Mouse (Mus musculus): ENCODE results near the gene Ccdc85b.
"Not testable (repeated sequence)": the region's sequence is repeated elsewhere in the genome, so short reads cannot be mapped to it uniquely, and the experiment has no call there.

The Ccdc85b gene

GRCm38 (mm10) chr19:5422895-5423443, 34.7 kb downstream of the Ccdc85b start:
- DNase-seq = peak; percentile 12

- DNase-seq = no peak
Observed at GRCm38 (mm10) chr19:5422267-5422666, 35.4 kb downstream of the Ccdc85b start.

GRCm38 (mm10) chr19:5421784-5422183, 35.9 kb downstream of the Ccdc85b start:
- DNase-seq = peak; percentile 1

- no peak for DNase-seq
Observed at GRCm38 (mm10) chr19:5420579-5420978, 37.1 kb downstream of the Ccdc85b start.

- no peak for DNase-seq
Observed at GRCm38 (mm10) chr19:5419630-5420029, 38.1 kb downstream of the Ccdc85b start.

- DNase-seq = no peak
Observed at GRCm38 (mm10) chr19:5418750-5419466, 38.8 kb downstream of the Ccdc85b start.

- peak; percentile 65 for DNase-seq
Observed at GRCm38 (mm10) chr19:5414534-5414957, 43.1 kb downstream of the Ccdc85b start.

- DNase-seq = no peak
Observed at GRCm38 (mm10) chr19:5413840-5414239, 43.9 kb downstream of the Ccdc85b start.

- DNase-seq = no peak
Observed at GRCm38 (mm10) chr19:5411961-5412360, 45.7 kb downstream of the Ccdc85b start.

- DNase-seq = peak; percentile 69
Observed at GRCm38 (mm10) chr19:5410641-5411040, 47.1 kb downstream of the Ccdc85b start.

- DNase-seq = peak; percentile 81
Observed at GRCm38 (mm10) chr19:5409068-5409467, 48.6 kb downstream of the Ccdc85b start.

- DNase-seq = peak; percentile 61
Observed at GRCm38 (mm10) chr19:5408057-5409001, 49.4 kb downstream of the Ccdc85b start.

- peak; percentile 80 for DNase-seq
Observed at GRCm38 (mm10) chr19:5407133-5407532, 50.6 kb downstream of the Ccdc85b start.

GRCm38 (mm10) chr19:5406531-5407126, 51.1 kb downstream of the Ccdc85b start:
- not testable (repeated sequence) for DNase-seq

- DNase-seq = no peak
Observed at GRCm38 (mm10) chr19:5405924-5406323, 51.8 kb downstream of the Ccdc85b start.

All from lung, postnatal 10 days (tissue).